Mouse (Mus musculus): Measurements from ENCODE around the gene Med26.

Med26 gene

DNA sequence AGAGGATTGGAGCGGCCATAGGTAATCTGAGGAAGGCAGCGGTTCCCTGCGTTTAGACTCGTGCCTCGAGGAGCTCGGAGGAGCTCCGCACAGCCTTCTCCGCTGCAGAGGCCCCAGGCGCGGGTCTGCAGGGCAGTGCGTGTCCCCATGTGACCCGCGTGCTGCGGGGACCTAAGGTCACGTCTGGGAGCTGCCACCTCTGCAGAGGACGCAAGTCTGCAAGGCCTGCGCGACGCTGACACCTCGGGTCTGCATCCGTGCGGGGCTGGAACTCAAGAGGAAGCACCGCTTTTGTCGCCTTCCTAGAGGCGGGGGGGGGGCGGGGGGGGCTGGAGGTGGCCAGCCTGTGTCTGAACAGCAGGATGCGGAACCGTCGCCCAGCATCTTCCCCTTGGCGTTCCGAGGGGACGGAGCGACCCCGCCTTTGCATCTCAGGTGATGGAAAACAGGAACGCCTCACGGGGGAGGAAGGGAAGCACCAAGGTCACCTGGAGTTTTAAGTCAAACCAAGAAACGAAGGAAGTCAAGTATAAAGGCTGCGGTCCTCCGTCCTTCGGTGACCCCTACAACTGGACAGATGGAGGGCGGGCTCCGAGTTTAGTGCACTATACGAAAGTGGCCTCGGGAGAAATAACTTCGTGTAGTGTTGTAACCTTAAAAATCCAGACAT is 709 bp upstream of the Med26 start:
- DNase-seq (ENCODE audit: low spot score in 2 of 2) = peak in 1 of 2 experiments; percentile 19

DNA sequence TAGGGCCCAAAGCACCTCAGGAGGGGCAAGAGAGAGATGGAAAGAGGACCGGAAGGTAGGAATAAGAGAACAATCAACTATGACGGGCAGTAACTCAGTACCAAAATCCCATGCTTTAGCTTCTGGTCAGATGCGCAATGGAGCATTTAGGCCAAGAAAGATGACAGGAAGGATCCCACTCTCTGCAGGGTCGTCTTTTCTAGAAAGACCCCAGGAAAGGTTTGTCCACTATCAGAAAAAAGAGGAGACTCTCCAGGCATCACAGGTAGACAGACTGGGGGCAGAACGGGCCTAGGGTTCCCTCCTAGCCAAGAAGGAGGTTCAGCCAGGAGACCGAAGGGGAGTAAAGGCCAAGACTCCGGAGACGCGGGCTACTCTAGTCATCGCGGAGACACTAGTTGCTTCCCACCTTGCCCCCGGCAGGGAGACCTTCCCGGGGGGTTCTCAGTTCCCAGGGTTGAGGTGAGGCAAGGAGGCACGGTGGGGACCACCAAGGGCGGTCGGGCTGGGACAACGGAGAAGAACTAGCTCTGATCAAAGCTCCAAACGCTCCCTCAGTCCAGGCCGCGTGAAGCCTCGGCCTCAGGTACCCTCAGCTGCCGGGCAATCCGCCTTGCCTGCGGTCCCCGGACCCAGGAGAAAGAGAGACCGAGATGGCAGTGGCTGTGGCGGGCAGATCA is 808 bp downstream of the Med26 start:
- DNase-seq (ENCODE audit: low spot score in 2 of 2) = no peak

DNA sequence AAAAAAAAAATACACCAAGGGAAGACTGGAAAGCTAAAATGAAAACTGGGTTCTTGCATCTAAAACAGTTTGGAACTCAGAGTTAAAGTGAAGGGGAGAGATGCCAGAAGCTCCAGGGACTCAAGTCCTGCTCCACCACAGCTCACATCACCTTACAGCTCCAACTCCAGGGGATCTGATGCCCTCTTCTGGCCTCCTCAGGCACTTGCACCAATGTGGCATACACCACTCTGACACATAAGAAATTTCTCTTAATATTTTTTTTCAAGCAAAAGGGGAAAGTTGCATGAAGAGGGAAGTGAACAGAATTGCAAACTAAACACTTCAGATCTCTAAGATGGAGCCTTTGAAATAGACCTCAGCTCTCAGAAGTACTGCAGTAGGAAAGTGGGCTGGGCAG is 8.8 kb downstream of the Med26 start:
- no peak for DNase-seq (ENCODE audit: low spot score in 2 of 2)

DNA sequence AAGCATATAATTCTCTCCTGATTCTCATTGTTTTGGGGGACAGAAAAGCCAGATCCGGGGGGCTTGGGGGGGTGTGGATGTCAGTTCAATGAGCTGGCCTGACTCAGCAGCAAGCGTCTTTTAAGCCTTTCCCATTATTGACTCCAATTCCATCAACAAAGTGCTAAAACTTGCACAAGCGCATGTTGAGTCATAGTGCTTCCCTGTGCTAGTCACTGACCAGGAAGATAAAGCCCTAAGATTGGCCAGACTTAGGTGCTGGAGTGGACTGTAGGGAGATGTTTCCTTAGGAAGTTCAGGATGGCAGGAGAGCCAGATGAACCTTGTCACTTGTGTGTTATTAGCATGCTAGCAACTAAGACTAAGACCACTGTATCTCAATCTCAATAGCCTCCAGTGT is 13.2 kb downstream of the Med26 start:
- DNase-seq (ENCODE audit: low spot score in 2 of 2) = no peak

DNA sequence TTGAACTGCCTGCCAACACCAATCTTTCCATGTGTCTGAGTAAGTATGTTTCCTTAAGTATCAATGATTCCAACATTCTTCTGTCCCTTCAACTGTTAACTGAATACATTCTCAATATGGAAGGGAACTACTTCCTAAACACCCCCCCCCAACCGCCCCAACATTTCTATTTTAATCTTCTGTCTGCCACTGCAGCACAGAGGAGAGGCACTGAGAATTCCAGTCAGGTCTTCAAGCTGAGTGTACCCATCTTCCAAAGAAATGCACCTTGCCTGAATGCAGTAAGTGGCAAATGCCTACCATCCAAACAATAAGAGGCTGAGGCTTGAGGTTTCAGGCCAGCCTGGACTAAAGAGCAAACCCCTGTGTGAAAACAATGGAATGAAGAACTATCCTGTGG is 16.0 kb downstream of the Med26 start:
- no peak for DNase-seq (ENCODE audit: low spot score in 2 of 2)

DNA sequence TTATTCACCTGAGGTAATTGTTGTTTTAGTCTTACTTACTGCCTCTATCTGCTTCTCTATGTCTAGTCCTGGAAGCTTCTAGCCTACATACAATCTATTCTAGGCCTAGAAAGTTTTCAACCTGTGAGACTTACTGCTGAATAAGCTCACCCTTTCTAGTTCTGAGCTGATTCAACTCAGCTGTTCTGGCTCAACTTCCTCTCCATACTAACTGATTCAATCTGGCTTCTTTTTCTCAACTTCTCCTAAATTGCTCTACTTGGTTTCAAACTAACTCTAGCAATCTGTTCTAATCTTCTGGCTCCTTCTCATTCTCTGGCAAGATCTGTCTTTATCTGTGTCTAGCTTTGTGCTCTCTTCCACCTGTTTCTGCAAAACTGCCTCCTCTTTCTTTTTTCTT is 26.2 kb downstream of the Med26 start:
- DNase-seq (ENCODE audit: low spot score in 2 of 2) = no peak

DNA sequence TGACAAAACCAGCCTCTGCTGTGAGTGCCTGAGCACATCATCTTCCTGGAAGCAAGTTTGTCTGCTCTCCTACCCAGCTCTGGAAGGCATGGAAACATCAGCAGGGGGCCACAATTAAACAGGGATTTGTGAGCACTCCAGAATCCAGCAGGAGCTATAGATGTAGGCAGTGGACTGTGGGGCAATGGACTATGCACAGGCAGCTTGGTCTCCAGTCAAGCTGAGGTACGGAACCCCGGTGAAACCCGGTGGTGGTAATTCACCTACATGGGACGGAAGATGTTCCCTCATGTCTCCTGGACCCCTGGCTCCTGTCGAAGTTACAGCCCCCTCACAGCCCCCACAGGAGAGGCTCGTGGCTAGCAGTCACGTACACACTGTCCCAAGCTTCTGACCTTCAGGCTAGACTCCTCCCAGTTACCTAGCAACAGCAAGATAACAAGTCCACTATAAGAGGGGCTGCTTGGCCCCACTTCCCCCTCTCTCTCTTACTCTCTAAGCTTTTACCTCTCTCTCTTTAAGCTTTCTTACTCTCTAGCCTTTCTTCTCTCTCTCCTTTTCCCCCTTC is 30.6 kb downstream of the Med26 start:
- no peak for DNase-seq (ENCODE audit: low spot score in 2 of 2)

DNA sequence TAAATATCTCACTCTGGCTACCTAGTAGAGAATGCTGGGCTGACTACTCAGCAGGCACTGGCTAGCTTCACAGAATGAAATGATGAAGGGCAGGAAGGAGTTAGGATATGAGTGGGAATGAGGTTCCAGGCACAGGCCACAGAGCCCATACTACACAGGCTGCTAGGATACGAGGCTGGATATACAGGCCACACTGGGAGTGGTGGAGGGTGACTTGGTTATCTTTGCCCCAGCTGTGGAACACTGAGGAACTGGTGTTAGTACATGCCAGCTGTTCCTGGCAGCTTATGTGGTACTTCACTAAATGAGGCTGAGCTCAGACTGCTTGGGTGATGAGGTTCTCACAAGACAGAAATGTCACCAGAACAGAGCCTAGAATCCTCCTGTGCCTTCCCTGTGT is 34.9 kb downstream of the Med26 start:
- DNase-seq (ENCODE audit: low spot score in 2 of 2) = no peak

DNA sequence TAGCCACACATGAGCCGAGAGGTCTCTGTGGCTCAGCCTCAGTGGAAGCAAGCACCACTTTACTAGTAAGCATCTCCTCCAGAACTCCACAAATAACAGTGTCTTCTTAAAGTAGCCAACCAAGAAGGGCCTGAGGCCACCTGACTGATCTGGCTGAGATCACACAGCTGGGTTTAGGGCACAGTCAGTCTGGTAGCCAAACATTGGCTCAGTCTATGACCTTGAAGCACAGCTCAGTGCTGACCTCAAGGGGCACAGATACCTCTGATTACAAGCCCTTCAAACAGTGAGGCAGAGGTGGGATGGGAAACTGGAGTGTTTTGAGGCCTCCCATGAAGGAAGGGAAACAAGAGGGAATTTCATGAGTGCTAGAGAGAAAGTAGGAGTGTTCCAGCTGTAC is 35.4 kb downstream of the Med26 start:
- no peak for DNase-seq (ENCODE audit: low spot score in 2 of 2)

DNA sequence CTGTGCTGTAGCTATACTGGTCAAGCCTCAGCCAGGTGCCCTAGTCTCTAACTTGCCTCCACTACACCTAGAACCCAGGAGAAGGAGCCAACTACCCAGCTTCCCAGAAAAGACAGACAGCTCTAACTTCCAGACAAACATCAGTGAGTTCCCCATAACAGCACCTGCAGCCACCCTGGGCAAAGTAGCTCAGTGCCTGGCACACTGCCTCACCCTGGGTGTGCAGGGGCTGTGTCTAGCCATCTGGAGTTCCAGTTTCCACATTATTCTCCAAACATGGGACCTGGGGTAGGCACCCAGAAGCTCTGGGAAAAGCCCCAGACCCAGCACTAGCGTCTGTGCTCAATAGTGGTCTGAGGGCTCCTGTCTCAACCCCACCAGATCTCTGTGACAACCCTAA is 40.6 kb downstream of the Med26 start:
- DNase-seq (ENCODE audit: low spot score in 2 of 2) = no peak

DNA sequence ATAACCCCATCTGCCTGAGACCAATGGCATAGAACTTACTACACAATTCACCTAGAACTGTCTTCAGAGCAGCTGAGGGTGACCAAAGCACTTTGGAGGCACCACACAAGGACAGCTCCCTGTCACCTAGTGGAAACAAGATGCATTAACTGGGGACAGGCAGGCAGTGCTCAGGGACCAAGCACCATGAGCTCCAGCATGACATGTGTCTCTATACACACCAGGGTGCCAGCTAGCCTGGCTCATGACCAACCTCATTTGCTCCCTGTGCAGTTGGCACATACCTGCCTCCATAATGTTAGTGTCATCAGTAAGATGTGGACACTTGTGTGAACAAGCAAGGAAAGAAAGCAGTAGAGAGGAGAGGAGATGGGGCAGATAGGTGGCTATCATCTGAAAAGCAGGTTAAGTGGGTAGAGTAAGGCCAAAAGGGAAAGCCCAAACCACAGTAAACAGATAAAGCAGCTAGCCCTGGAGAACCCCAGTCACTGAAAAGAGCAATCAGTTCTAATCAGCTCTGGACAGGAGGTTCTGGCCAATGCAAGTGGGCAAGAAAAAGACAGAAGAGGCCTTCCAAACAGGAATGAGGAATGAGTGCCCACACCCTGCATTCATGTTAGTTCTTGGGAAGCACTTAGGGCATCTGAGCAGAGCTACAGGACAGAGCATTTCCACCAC is 43.3 kb downstream of the Med26 start:
- DNase-seq (ENCODE audit: low spot score in 2 of 2) = no peak

DNA sequence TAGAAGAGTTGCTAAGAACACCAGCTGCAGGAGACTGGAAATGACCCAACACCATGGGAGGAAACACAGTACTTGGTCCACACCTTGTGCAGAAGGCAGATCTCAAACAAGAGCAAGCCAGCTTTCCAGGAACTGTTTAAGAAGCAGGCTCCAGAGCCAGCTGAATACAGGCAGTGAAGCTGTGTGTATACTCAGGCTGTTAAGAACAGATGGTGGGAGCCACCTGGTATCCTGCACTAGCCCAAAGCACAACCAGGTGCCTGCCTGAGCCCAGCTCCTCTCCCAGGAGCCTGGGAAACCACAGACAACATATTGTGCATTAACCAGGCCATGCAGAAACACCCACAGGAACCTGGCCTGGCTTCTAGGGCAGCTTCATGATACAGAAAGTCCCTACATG is 43.9 kb downstream of the Med26 start:
- DNase-seq (ENCODE audit: low spot score in 2 of 2) = peak in 1 of 2 experiments; percentile 77

DNA sequence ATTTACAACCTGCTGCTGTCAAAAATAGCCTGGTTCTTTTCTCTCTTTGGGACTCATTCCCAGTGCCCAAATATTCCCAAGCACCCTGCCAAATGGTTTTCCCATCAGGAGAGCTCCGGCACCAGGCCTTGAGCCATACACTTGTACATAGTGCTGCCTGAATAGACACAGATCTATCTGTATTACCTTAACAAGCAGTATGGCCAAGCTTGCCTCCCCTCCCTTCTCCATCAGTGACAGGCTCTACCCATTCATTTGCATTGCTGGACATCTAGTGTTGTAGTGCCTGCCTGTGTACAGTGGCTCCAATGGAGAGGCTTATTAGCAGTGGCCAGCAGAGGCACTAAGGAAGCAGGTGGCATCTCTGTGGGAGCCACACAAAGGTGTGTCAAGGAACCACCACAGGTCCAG is 47.5 kb downstream of the Med26 start:
- DNase-seq (ENCODE audit: low spot score in 2 of 2) = no peak

DNA sequence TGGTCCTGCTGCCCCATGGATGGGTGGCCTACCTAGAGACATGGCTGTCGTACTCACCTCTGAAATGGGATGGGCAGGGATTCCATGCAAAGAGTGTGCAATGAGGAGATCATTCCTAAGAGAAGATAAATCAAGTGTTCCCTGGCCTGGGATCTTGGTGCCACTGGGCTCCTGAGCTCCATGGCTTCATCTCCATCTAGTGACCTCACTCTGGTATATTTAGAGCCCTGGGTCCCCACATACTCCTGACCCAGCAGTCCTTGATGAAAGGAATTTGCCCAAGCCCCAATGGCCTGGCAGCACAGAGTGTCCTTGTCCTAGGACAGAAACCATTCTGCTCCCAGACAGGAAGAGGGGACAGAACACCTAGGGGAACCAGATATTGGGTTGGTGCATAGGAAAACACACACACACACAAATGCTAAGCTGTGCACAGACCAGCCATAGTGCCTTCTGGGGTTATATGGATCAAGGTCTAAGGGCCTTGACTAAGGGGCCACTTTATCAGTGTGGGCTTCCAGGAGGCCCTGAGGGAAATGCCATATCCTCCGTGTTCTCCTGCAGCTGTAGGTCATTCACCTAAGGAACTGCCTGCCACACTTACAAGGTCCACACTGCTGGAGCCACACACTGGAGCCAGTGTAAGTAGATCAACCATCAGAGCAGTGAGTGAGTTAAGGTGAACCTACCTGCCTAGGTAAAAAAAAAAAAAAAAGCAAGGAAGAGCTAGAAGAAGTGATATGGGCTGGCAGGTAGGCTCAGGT is 48.4 kb downstream of the Med26 start:
- no peak for DNase-seq (ENCODE audit: low spot score in 2 of 2)

DNA sequence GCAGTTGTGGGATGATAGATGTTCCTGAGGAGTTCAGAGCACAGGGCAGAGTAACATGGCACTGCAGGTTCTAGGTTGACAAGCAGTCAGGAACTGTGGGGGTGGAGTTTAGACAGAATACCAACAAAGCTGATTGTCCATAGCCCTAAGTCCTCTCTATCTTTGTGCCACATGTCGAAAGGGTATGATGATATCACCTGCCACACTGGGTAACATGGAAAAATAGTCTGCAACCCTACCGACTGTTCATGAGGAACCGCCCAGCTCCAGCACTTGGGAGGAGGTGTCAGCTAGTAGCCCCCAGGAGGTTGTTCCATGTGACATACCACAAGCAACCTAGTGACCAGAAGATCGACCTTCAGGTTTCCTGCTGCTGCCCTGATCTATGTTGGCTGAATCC is 49.5 kb downstream of the Med26 start:
- DNase-seq (ENCODE audit: low spot score in 2 of 2) = no peak

DNA sequence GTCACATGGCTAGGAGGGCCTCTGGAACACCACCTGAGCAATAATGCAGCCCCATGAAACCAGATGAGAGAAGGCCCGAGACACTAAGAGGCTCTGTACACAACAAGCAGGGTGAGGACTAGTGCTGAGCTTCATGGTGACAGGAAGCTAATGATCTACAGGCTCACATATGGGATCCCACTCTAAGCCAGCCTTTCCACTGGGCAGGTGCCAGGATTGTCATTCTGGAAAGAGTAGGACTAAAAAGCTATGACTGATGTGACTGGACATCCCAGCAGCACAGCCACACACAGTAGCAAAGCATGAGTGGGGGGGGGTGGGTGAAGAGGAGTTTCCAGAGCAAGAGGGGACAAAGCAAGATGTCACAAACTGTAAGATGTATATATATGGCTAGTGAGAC is 50.2 kb downstream of the Med26 start:
- no peak for DNase-seq (ENCODE audit: low spot score in 2 of 2)

DNA sequence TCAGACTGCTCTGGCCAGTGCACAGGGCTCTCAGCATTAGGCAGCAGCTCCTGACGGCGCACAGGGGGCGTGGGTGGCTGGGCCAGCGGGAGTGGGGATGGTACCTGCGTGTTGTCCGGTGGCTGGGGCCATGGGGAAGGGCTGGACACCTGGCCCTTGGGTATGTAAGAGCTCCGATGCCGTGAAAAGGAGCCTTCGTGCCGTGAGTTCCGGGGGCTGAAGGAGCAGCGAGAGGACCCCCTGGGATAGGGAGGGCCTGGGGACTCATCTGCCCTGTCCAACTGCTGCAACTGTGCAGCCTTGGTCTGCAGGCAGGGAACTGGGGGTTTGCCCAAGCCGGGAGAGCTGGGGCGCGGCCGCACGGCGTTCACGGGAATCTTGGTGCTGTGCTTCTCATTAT is 51.9 kb downstream of the Med26 start:
- DNase-seq (ENCODE audit: low spot score in 2 of 2) = no peak

DNA sequence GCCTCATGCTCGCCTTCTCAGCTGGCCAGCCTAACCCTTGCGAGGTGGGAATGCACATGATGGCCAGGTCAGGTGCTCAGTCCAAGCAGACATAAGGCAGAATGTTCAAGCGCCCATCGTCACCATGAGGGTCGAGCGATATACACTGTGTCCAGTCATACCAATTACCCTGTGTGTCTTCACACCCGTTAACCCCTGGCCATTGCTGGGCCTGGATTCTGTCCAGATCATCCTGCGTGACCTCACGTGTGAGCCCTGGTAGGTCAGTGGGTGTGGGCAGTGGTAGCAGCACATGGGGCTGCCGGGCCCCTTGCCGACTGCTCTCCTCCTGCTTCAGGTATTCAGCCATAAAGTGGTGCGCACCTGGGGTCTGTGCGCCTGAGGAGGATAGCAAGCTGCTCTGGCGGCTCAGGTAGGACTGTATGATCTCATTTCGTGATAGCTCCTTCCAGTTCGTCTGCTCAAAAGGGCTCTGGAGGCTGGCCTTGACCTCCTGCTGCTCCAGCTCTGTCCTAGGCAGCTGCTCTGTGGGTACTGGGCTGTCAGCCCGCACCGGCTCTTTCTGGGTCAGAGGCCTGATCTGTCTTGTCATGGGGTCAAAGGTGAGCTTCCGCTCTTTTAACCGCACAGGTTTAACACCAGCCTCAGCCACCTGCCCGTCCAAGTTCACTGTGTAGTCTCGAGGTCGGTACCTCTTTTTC is 52.5 kb downstream of the Med26 start:
- no peak for DNase-seq (ENCODE audit: low spot score in 2 of 2)

DNA sequence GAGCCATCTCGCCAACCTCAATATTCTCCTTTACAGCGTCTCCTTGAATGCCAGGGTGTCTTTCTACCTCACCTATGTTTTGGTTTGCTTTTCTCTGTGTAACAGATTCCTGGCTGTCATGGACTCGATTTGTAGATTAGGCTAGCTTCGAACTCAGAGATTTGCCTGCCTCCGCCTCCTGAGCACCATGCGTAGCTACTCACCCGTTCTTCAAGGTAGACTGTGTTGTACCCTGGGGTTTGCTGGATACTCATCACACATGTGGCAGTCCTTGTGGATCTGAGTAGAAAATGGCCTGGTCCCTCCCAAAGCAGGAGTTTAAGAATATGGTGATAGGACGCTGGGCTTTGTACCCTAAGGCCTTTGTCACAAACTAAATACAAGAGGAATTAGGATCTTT is 54.7 kb downstream of the Med26 start:
- no peak for DNase-seq (ENCODE audit: low spot score in 2 of 2)

DNA sequence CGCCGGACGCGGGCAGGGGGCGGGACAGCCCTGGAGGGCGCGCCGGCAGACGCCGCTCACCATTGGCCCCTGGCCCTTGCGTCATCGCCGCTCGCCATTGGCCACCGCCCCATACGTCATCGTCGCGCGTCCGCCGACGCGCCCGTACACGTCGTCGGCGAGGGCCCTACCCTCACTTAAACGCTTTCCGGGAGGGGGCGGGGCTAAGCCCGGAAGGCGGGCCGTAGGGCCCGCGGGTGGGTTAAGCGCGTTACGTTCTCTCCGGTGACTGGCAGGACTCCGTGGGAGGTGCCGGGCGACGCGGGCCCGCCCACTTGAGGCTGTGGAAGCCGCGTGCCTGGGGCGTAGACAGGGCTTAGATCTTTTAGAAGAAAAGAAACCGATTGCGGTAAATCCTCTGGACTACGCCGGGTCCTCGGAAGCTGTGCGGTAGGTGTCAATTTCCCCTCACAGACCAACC is 55.4 kb downstream of the Med26 start:
- DNase-seq (ENCODE audit: low spot score in 2 of 2) = peak; percentile 98 to 99
